Mouse (Mus musculus) stomach, embryonic 16.5 days (tissue): ENCODE measurements around the gene Bbs9. TPM values are rescaled to one million over a fixed set of nuclear protein-coding genes. Genes with fewer than 3 reads are reported as not detected.

Source experiments
- polyA plus RNA-seq: library from polyadenylated mRNA; unstranded; fragments of >200 nt; fragmentation: Nextera tagmentation; extraction: Ambion mirVana; gene quantifications from 2 replicates; pipeline ENCODE4 v1.2.1, GENCODE M21; 2015

The Bbs9 gene
- polyA plus RNA-seq, 1 experiment from 2014 or later = 12.2 TPM

Other genes with a start within 250 kb of the Bbs9 start
- 2.7 and 3.3 TPM in 2 replicates for gene Zfp599, start 215.8 kb upstream of the Bbs9 start, polyA plus RNA-seq
- gene Zfp810, start 168.1 kb upstream of the Bbs9 start, polyA plus RNA-seq = 13.6 and 15.2 TPM in 2 replicates
- 57.6 and 58.0 TPM in 2 replicates for gene Anln, start 86.5 kb upstream of the Bbs9 start, polyA plus RNA-seq
- gene 9530077C05Rik, start 64.2 kb upstream of the Bbs9 start, polyA plus RNA-seq = 4.4 and 5.3 TPM in 2 replicates
- not detected in 2 replicates for gene Gm17545, start 21.4 kb upstream of the Bbs9 start, polyA plus RNA-seq
- 51.8 and 56.8 TPM in 2 replicates for gene Rp9, start 6.0 kb upstream of the Bbs9 start, polyA plus RNA-seq